Mouse (Mus musculus): ENCODE results near the gene Tmem121b.
A peak's percentile ranks its signal among the peaks of the same experiment; 100 is the strongest.

The Tmem121b gene

DNA sequence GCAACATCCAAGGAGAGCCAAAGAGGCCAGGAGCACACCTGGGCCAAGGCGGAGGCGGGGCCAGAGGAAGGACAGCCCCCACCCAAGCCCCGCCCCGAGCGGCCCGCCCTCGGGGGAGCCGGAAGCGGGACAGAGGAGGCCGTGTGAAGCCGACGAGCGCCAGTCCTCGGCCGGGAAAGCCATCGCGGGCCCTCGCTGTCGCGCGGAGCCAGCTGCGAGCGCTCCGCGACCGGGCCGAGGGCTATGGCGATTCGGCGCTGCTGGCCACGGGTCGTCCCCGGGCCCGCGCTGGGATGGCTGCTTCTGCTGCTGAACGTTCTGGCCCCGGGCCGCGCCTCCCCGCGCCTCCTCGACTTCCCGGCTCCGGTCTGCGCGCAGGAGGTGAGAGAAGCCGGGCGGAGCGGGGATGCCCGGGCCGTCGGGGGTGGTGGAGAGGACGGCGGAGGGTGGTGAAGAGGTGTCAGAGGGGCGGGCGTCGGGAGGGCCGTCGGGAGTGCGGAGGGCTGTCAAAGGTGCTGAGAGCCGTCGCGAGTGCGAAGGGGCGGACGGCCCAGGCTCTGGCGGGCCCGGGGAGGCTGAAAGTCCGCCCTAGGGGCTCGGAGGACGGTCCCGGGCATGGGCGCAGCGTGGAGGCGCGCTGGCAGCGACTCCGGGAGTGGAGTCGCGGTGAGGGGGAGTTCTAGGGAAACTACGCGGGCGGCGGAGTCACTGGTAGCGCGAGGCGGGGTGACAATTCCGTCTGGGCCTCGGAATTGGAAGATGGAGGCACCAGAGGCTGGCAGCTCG, 30.3 kb downstream of the Tmem121b start, which contains the start of gene Il17ra:
Gene Il17ra (plus strand): TSS at position 162 of the 786 bp plus-strand sequence.
- DNase-seq: peak; percentile 86

DNA sequence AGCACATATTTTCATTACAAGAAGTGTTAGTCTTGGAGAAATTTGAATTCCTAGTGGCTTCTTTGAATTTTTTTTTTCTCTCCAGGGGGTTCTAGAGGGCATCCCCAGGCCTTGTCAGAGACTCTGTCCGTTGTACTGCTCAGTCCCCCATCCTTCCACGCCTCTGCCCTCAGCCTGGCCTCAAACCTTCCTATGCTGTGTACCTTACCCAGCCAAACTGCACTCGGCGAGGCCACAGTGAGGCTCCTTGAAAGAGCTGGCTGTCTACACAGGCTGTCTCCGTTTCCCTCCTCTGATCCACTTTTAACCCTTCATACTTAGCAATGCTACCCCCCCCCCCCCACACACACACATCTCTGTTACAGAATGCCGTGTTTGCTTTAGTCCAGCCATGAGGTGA, 31.4 kb downstream of the Tmem121b start:
- DNase-seq: no peak

- no peak for DNase-seq
Observed at GRCm38 (mm10) chr6:120461217-120461616, 32.4 kb downstream of the Tmem121b start.

GRCm38 (mm10) chr6:120457751-120458150, 35.9 kb downstream of the Tmem121b start:
- no peak for DNase-seq

- no peak for DNase-seq
Observed at GRCm38 (mm10) chr6:120457074-120457473, 36.5 kb downstream of the Tmem121b start.

GRCm38 (mm10) chr6:120454627-120455077, 39.0 kb downstream of the Tmem121b start:
- peak; percentile 80 for DNase-seq

- DNase-seq: no peak
Observed at GRCm38 (mm10) chr6:120453556-120453955, 40.1 kb downstream of the Tmem121b start.

- no peak for DNase-seq
Observed at GRCm38 (mm10) chr6:120453103-120453445, 40.5 kb downstream of the Tmem121b start.

GRCm38 (mm10) chr6:120452384-120453102, 41.1 kb downstream of the Tmem121b start:
- DNase-seq: no peak

DNA sequence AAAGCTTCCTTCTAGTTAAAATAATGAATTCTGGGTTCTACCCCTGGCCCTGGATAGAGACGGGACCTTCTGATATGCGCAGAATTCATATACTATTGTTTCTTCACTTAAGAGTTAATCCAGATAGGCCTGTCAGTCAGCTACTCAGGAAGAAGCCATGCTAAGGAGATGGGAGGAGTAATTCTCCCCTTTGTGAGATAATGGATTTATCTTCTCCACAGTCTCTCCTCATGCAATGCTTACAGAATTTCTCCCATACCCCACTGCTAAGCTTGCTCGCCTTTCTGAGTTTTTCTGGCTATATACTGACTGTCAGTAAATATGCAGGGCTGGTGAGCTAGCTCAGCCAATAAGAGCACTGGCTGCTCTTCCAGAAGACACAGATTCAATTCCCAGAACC, 43.4 kb downstream of the Tmem121b start:
- no peak for DNase-seq

GRCm38 (mm10) chr6:120443363-120444355, 49.9 kb downstream of the Tmem121b start:
- DNase-seq: peak; percentile 53

DNA sequence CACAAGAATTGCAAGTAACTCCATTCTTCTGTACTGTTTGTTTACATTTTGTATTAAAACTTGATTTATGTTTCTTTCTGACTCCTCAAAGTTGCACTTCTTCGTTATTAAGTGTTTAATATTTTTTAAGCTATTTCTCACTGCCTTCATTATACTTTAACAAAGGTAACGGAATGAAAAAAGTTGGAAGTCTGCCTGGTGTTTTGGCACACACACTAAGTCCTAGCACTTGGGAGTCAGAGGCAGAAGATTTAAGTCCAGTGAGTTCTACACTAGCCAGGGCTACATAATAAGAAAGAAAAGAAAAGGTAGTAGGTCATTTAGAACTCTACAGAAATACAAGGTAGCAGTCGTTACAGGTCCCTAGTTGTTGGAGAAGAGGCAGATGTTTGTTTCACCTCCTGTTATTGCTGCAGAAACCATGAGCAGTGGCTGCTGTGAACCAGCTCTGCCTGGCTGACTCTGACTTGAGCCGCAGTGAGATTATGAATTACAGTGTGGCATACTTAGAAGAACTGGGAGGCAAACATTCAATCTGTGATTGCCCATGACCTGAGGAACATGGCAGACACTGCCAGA, 51.3 kb downstream of the Tmem121b start:
- DNase-seq: peak; percentile 40
